Mouse (Mus musculus) cerebellum, adult 11-12 months (tissue): ENCODE results near the gene Kcnn1.

Experiments
- DNase-seq: peaks from one replicate; pipeline ENCODE4 v3.0.0; 2022

Gene Kcnn1

DNA sequence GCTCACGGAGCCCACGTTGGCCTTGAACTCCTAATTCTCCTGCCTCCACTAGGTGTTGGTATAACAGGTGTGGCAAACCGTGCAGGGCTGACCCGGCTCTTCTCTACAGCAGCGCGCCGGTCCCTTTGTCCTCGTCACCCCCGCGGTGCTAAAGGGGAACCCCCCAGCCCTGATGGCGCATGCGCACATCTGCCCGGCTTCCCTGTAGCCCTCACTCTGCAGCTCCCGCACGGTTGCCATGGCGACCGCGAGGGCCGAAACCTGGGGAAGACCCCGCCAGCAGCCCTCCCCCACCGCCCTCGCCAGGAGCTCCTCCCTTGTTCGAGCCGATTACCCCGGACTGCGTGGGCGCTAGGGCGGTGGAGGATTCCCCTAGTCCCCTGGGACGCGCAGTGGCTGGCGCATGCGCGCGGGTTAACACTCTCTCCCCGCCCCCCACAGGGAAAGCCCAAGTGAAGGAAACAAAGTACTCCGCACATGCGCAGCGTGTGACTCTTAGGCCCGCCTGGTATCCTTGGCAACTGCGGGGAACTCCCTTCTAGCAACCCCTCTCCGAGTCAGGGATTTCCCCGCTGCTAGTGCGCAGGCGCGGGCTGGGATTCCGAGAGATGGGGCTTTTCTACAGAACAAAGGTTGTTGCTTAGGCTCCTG lies 2.4 kb upstream of the Kcnn1 start:
- peak; percentile 99 for DNase-seq

DNA sequence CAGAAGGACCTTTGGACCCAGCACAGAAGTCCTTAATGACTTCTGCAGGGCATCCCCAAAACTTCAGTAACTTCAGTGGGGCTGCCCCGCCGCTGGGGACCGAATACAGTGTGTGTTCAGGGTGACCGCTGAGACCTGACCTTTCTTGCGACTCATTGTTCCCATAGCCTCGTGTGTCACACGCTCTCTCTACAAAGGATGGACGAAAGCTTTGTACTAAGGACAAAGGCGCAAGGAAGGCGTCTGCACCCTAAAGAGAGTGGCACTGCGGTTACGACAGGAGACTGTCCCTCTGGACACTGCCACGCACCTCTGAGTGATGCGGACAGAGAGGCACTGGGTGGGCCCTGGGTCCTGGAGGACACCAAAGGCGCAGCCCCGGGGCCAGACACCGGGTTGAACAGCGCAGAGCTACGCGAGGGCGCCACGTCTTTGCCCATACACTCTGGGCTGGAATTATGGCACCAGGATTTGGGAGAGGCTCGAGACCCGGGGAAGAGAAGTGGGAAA lies 1.7 kb upstream of the Kcnn1 start:
- peak; percentile 58 for DNase-seq

DNA sequence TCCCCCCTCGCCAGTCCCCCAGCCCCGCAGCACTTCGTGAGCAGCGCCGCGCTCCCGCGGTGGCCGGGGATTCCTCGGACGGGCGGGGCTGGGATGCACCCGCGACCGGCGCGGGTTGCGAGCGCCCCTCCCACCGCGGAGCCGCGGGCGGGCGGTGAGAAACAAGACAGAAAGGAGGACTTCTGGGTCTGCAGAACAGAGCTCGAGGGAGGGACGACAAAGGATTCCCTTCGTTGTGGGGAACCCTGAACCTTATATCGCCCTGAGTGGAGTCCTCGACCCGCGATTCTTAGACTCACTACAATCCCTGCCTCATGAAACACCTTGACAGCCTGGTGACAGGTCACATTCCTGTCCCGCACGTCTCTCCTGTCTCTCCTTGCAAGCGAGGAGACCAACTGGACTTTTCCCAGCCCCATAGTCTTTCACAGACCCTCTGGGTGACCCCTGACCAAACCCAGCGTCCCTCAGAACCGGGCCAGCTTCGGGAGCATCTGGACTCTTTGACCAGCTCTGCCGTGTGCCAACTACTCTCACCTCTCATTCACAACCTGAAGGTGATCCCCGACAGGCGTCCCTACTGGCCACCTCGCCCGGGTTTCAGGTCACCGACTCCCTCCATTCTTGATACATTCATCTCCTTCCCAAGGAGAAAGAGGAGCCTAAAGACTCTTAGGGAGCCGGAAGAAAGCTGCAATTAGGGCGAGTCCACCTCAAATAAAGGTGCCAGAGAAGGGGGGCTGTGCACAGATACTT lies 1.1 kb upstream of the Kcnn1 start:
- DNase-seq = peak; percentile 51

DNA sequence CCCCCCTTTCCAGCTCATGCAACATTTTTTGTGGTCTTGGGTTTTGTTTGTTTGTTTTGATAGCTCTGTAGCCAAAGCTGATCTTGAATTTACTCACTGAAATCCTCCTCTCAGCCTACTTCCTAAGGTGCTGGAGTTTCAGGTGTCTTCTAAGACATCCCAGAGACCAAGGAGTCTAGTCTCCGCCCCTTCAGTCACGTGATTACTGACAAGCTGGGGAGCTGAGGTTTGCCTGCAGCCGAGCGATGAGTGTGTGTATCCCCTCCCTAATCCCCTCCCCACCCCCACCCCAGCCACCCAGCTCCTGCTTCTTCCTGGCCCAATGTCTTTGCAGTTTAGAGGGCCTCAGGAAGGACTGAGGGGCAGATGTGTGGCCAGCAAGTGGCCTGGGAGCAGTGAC lies 5.5 kb downstream of the Kcnn1 start:
- DNase-seq = no peak

DNA sequence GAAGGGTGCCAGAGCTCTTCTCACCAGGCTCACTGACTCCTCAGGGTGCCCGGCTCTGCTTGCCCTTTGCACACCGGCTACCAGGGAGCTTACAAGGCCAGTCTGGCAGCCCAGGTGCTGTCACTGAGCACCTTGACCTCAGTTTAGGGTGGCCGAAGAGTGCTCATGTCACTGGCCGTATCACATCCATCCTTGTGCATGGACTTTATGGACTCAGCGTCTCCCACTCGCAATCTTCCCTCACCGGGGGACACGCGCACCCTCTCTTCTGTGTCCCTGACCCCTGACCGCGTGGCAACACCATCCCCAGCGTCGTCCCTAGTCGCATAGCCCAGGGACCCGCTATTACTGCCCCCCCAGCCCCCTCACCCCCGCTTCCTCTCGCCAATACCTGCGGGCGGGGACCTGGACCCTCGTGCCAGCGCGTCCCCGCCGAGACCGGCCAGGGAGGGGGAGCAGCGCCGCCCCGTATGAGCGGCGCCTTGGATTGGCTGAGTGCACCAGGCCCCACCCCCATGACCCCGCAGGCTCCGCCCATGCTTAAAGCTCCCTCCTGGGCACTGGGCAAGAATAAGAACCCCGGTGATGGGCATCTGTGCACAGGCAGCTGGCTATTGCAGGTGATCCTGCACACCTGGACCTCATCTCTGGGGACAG lies 6.4 kb downstream of the Kcnn1 start:
- DNase-seq = peak; percentile 83

DNA sequence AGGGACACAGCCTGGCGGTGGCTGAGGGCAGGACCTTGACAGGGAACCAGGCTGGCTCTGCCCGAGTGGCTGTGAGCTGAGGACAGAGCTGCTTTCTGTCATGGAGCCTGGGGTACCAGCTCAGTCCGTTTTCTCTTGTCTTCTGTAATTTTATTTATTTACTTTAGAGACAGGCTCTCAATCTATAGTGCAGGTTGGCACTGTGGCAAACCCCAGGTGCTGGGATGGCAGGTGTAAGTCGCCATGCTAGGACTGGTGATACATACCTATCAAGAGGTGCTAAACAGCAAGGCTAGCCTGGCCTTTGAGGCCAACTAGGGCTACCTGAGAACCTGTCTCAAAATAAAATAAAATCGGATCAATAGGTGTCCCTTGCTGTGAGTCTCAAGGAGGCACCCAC lies 7.0 kb downstream of the Kcnn1 start:
- no peak for DNase-seq

DNA sequence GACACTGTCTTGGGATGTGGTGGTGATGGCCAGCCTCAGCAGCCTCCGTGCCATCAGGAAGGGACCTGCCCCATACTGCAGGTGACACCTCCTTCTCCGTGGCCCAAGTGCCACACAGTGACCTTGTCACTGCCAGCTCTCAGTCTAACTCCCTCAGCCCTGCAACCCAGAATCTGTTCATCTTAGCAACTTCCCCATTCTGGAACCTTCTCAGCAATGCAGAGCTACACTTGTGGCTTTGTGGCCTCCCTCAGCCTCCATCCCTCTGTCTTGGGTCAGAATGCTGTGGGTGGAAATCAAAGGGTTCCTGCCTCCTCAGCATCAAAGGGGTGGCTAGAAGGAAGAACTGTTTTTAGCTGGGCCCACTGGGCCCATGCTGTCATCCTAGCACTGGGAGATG lies 9.2 kb downstream of the Kcnn1 start:
- no peak for DNase-seq

DNA sequence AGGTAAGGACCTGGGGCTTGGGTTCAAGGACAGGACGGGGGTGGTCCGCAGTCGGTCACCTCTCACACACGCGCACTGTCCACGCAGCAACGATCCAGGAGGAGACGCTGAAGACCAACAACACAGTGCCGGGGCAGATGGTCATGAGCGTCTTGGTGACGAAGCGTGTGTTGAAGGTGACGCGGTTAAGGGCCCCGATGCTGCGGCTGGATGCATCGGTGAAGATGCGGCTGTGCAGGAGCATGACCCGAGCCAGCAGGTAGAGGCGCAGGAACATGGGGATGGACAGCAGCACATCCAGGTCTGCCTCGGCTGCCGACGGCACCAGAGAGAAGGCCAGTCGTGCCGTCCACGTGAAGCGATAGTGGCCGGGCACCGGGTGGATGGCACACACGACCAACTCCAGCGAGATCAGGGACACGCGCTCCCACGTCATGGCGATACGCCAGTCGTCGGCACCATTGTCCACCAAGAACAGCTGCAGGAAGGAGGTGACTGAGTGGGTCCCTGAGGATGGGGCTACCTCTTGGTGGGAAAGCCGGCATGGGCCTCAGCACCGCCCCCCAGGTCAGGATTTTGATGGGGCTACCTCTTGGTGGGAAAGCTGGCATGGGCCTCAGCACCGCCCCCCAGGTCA lies 10.3 kb downstream of the Kcnn1 start:
- no peak for DNase-seq

DNA sequence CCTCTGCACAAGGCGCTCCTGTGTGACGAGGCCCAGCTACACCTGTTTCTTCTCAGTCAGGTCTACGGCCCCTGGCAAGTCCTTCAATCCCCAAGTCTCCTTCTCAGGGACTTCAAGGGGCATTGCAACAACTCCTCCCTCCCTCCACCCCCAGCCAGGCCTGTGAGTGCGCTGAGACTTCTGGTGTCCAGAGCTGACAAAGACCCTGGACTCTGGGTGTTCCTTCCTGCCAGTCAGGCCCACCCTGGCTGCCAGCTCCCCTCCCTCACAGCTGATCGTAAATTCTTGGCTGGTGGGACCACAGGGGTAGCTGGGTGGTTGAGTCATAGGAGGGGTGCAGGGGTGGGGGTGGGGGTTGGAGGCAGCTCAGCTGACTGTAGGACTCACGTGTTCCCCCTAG lies 11.2 kb downstream of the Kcnn1 start:
- no peak for DNase-seq

DNA sequence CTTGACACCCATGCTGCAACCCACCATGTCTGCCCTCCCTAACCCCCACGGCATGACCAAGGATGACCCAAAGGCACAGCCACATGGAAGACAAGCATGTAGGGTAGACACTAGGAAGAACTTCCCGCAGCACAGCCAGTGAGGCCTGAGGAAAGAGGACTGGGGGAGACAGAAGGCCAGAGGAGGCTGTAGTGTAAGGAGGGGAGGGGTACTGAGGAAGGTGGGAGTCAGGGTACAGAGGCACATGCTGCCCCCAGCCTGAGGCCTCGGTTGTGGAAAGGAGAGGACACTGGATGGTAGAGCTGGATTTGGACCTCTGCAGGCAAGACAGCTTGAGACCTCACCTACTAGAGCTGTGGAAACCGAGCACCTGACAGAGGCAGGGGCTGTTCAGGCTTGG lies 12.1 kb downstream of the Kcnn1 start:
- DNase-seq = no peak

DNA sequence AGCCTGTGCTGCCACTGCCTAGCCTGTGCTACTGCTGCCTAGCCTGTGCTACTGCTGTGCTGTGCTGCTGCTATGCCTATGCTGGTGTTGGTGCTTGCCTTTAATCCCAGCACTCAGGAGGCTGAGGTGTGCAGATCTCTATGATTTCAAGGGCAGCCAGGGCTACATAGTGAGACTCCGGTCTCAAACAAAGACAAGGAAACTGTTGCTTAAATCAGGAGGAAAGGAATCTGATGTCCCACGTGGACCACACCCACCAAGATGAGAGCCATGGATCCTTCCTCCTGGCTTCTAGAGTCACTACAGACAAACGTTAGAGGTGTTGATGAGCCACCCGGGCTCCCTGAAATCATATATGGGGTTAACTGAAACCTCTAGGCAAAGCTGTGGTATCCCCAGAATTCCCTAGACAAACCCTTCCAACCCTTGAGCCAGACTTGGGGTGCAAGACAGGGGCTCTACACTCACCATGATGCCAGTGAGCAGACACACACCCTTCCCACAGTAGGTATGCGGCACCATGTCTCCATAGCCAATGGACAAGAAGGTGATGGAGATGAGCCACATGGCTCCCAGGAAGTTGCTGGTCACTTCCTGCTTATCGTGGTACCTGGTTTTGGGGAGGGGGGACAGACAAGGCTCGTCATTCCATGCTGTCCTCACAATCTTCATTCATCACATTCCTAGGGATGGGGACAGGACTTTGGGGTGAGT lies 12.8 kb downstream of the Kcnn1 start:
- no peak for DNase-seq

DNA sequence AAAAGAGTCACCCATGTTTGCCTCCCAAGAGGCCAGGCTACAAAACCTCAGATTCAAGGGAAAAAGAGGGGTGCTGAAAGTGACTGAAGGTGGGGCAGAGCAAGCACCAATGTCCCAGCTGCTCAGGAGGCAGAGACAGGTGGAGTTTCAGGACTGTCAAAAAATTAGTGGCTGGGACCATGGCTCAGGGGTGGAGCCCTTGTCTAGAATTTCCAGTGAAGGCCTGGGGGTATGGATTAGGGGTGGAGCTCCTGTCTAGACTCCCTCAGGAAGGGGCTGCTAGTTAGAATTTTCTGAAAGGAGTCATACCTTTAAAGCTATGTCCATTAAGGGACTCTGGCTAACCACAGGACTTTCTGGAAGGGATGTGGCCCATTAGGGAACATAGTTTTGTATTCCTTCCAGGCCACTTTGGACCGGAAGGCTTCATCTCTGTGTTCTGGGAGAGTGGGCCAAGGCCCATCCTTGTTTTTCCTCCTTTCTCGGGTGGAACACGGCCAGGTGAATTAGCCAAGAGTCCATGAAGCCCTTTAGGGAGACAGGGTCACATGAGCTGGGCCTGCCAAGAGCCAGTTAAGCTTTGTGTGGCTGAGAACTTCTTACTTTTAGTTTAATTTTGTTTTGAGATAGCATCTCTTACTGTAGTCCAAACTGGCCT lies 13.6 kb downstream of the Kcnn1 start:
- no peak for DNase-seq

DNA sequence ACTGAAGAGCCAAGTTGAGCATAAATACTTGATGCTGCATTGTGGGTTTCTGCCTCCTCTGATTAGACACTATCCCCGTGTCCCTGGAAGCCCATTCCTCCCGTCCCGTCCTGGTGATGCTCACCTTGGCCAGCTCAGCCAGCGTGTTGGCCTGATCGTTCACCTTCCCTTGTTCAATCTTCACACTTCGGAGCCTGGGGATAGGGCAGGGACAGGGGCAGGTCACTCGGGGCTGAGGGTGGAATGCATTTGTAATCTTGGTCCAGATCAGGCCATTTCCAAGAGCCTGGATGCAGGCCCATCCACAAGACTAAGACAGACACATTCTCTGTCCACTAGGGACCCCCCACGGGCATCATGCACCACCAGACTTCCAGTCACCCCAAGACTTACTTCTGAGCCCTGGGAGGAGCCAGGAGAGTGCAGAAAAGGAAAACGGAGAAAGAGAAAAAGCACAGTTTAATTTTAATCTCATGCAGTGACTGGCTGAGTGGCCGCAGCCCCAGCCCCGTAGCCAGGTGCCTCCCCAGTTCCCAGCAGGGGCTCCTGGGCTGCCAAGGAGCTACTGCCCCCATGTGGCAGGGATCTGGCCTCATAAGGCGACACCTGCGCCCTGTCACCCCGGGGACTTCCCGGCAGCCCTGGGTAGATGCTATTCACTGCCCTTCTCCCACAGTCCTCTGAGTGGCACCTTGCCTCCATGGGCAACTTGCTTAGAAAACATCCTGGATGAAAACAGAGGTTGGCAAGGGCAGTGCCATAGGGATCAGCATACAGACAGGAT lies 16.5 kb downstream of the Kcnn1 start:
- DNase-seq = no peak

DNA sequence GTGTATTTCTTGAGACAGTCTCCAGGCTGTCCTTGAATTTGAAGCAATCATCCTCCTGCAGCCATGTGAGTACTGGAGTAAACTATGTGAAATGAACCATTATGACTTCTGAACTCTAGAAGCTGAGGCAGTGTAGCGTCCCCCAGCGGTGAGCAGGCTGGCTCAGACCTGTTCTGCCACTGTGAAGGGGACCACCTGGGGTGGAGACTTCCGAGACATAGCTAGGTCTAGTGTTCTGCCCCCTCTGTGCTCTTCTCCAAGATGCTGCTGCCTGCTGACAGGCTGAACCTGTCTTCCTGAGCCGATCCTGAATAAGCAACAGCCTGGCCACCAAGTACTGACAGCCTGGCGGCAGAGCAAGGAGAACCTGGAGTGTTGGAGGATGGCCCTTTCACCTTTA lies 17.9 kb downstream of the Kcnn1 start:
- DNase-seq = no peak

DNA sequence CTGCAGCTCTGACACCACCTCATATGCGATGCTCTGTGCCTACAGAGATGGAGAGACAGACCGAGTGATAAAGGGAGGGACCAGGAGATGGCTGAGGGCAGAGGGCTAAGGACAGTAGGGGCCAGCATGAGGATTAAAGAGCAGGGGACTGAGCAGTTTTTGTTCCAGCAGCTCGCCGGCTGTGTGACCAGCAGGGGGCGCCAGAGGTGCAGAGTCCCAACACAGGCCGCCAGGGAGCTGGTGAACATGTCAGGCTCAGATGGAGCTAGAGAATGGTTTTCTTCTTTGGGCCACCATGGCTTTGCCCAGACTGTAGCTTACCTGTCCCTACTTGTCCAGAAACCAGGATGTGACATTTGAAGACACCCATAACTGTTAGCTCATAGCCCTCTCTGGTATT lies 18.5 kb downstream of the Kcnn1 start:
- DNase-seq = peak; percentile 75

DNA sequence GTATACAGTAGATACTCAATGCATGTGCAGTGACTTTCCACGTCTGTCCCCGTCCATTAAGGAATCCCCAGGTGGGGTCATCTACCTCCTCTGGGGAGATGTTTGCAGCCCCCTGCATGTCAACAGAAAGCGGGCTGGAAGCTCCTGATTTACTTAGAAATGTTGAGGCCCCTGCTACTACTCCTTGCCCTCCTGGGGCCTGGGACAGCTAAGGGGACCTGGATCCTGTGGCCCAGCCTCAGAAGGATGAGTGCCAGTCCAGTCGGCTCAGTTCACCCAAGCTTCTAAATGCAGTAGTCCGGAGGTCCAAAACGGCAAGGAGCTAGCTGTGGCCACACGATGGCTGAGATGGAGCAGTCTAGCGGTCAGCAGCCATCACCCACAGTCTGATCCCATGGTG lies 19.1 kb downstream of the Kcnn1 start:
- DNase-seq = no peak

DNA sequence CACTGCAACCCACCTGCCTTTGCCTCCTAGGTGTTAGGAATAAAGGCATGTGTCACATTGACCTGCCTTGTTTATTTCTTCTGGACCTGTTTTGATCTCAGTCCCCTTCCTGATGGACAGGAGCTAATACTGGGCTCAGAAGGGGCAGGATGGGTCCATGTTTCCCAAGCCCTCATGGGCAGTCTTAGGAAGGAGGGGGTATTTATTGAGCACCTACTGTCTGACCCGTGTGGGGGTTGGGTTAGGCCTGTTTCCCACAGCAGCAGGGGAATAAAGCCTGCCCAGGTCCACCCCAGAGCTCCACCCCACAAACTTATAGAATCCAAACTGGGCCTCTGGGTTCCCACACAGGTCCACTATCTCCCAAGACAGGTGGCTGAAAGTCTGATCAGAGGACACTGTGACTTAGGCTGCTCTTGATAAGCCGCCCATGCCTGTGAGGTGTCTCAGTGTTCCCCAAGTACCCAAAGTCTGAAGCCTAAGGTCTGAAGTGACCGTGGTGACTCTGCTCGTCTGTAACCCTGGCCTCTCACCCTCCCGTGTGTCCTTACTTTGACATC lies 19.8 kb downstream of the Kcnn1 start:
- no peak for DNase-seq

DNA sequence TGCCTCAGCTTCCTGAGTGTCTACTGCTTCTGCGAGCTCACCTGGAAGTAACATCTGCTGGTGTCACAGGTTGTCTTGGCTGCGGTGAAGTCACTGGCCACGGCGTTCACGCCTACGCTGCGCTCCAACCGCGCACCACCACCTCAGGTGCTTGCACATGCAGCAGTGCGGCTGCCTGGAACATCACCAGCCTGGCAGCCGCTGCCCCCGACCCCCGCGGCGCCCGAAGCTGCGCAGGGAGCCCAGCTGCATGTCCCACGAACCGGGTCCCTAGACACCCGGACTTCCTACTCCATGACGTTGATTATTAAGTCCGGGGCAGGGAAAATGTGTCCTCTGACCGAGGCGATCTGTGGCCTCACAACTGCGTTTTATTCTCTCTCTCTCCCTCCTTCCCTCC lies 20.6 kb downstream of the Kcnn1 start:
- no peak for DNase-seq

DNA sequence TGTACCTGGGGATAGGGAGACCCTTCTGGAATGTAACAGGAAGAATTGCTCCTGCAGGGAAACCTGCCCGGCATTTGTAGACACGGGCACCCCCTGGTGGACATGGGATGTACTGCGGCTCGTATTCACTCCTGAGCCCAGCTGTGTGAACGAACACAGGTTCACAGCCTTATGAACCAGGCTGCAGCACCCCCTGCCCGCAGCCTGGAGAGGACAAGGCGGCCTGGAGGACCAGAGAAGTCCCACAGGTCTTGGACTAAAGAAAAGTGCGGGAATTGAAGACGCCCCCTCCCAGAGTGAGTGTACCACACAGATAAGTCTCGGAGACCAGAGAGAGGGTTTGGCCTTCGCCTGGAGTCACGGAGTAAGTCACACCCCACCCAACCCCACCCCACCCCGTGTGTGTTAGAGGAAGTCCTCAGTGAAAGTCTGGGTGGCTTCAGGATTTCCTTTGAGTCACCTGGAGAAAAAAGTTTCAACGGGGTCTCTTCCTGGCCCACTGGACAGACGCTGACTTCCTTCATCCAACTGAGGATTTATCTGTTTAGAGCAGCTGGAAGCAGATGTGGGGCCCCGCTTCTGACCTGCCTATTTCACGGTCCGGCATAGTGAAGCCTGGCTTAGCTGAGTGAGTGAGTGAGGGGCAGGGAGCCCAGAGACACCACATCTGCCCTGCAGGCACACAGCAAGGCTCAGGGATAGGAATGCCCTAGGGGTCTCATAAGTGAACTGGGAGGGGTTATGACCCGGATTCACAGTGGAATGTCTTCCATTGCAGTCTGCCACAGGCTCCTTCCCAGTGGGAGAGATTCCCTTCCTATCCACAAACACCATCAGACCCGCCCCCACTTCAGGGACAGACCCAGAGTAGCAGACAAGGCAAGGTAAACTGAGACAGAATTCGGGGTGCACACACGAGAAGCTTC lies 21.6 kb downstream of the Kcnn1 start:
- peak; percentile 82 for DNase-seq

DNA sequence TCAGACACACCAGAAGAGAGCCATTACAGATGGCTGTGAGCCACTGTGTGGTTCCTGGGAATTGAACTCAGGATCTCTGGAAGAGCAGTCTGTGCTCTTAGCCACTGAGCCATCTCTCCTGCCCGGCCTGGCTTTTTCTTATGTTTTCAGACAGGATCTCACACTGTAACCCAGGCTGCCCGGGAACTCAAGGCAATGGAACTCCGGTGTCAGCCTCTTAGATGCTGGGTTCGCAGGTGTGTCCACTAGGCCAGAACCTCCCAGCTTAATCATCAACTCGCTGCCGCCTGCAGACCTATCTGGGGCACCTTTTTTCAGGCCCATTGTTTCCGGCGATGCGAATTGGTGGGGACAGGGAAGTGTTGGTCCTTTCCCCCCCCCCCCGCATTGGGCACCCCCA lies 22.5 kb downstream of the Kcnn1 start:
- DNase-seq = no peak
